Comparison of ENCODE assay signal across 15 mouse cellular contexts in genomic region chr7:48277366-48277765, GRCm38 (mm10).
DNase-seq lines count a peak whose midpoint lies in the region.
"Had no signal": no experiment of that assay in that cellular context is flagged by ENCODE, and none has a peak within 500 bp of the region (broad histone marks: within the 10 kb centered on the region; RNA-seq: fewer than 3 reads in every experiment).

No protein-coding gene starts in this region.

- DNase-seq in adrenal gland, adult (ENCODE audit: inconsistent age in 2 of 2, low spot score in 1 of 2), result peak; percentile 4 to 52
- no peak for DNase-seq in adrenal gland, postnatal 14 days
- peak; percentile 11 for DNase-seq in adrenal gland, adult 8-10 months
- DNase-seq in adrenal gland, postnatal 4 days (ENCODE audit: low spot score in 2 of 2), result no peak
- DNase-seq in heart, adult 11 months, result peak; percentile 4
- DNase-seq in heart, adult 8-10 months (ENCODE audit: low spot score), result no peak
- peak; percentile 77 for DNase-seq in Muller cell, postnatal 12 days (ENCODE audit: inconsistent ontology term)
- DNase-seq: B cell, adult 2 months; cerebellum, adult 11 months; cerebellum, adult 18-20 months; cerebellum, adult 8-10 months; cerebellum, adult 9-11 months; cerebellum, postnatal 14 days; cerebellum, postnatal 36 days; embryo, embryonic 11 days had no signal

Comparison
In these comparisons a context has a peak if more than half of its experiments do, and no peak if none do; other contexts are left out.
1. DNase-seq: peak in adrenal gland, adult (2 of 2), adrenal gland, adult 8-10 months (single experiment), heart, adult 11 months (single experiment) and Muller cell, postnatal 12 days (single experiment); none in adrenal gland, postnatal 14 days (single experiment), adrenal gland, postnatal 4 days (0 of 2) and heart, adult 8-10 months (single experiment).